Mouse (Mus musculus): ENCODE data around the gene Slc7a14. TPM values are rescaled to one million over a fixed set of nuclear protein-coding genes. Genes with fewer than 3 reads are reported as not detected.
A peak's percentile ranks its signal among the peaks of the same experiment; 100 is the strongest.
"Not testable (repeated sequence)": the region's sequence is repeated elsewhere in the genome, so short reads cannot be mapped to it uniquely, and the experiment has no call there.

The Slc7a14 gene
- polyA plus RNA-seq, 1 experiment from 2014 or later, result 4.1 TPM

- Histone ChIP-seq H3K27ac (replicated peaks) (no peak overlapping the region), H3K36me3 (no peaks in the 10 kb centered on the region), H3K4me1 (replicated peaks) (peaks cover 12% of the 10 kb centered on the region; the same call in 1 of the 2 replicates), H3K27me3 (no peaks in the 10 kb centered on the region), H3K9me3 (no peaks in the 10 kb centered on the region), H3K4me3 (no peak overlapping the region), H3K9ac (no peak overlapping the region), H3K4me2 (no peak overlapping the region)
- WGBS, result 75% methylated on average over 3 of the region's 3 CpGs
- no peak for ATAC-seq (ENCODE audit: low read depth)
Observed at GRCm38 (mm10) chr3:31287421-31287948, 22.7 kb downstream of the Slc7a14 start.

GRCm38 (mm10) chr3:31281116-31281515 lies 29.1 kb downstream of the Slc7a14 start:
- Histone ChIP-seq H3K27me3 (no peaks in the 10 kb centered on the region), H3K9ac (no peak overlapping the region), H3K4me2 (no peak overlapping the region), H3K4me1 (replicated peaks) (0 out of 2 replicates have a peak, but pooled peaks cover 5% of the 10 kb centered on the region), H3K36me3 (no peaks in the 10 kb centered on the region), H3K27ac (replicated peaks) (no peak overlapping the region), H3K4me3 (no peak overlapping the region), H3K9me3 (no peaks in the 10 kb centered on the region)
- no peak for ATAC-seq (ENCODE audit: low read depth)
- WGBS, result 70% methylated on average over 2 of the region's 2 CpGs

GRCm38 (mm10) chr3:31274875-31275274 lies 35.3 kb downstream of the Slc7a14 start:
- no peak overlapping the region for H3K9ac ChIP-seq
- no peaks in the 10 kb centered on the region for H3K4me1 ChIP-seq (replicated peaks)
- no peak overlapping the region for H3K27ac ChIP-seq (replicated peaks)
- H3K4me3 ChIP-seq, result no peak overlapping the region
- H3K36me3 ChIP-seq, result no peaks in the 10 kb centered on the region
- H3K4me2 ChIP-seq, result no peak overlapping the region
- no peaks in the 10 kb centered on the region for H3K9me3 ChIP-seq
- no peaks in the 10 kb centered on the region for H3K27me3 ChIP-seq
- no peak for ATAC-seq (ENCODE audit: low read depth)
- 70% methylated on average over 2 of the region's 2 CpGs for WGBS

GRCm38 (mm10) chr3:31273247-31273646 lies 36.9 kb downstream of the Slc7a14 start:
- not testable (repeated sequence) for H3K4me3 ChIP-seq

GRCm38 (mm10) chr3:31272635-31273034 lies 37.5 kb downstream of the Slc7a14 start:
- no peaks in the 10 kb centered on the region for H3K36me3 ChIP-seq
- no peak overlapping the region for H3K27ac ChIP-seq (replicated peaks)
- H3K4me2 ChIP-seq, result no peak overlapping the region
- no peak overlapping the region for H3K9ac ChIP-seq
- ATAC-seq (ENCODE audit: low read depth), result no peak
- no peaks in the 10 kb centered on the region for H3K27me3 ChIP-seq
- H3K9me3 ChIP-seq, result no peaks in the 10 kb centered on the region
- H3K4me3 ChIP-seq, result no peak overlapping the region
- 78% methylated on average over 2 of the region's 2 CpGs for WGBS
- no peaks in the 10 kb centered on the region for H3K4me1 ChIP-seq (replicated peaks)

More at GRCm38 (mm10) chr3:31273247-31273646, 36.9 kb downstream of the Slc7a14 start:
- not testable (repeated sequence) for H3K9me3 ChIP-seq; H3K27me3 ChIP-seq; ATAC-seq (ENCODE audit: low read depth); H3K4me2 ChIP-seq; H3K27ac ChIP-seq (replicated peaks); H3K4me1 ChIP-seq (replicated peaks); H3K9ac ChIP-seq; H3K36me3 ChIP-seq

GRCm38 (mm10) chr3:31269551-31270317 lies 40.4 kb downstream of the Slc7a14 start:
- Histone ChIP-seq H3K4me3 (no peak overlapping the region), H3K4me2 (no peak overlapping the region), H3K27ac (replicated peaks) (no peak overlapping the region), H3K9me3 (no peaks in the 10 kb centered on the region), H3K27me3 (no peaks in the 10 kb centered on the region), H3K9ac (no peak overlapping the region), H3K36me3 (no peaks in the 10 kb centered on the region), H3K4me1 (replicated peaks) (no peaks in the 10 kb centered on the region)
- WGBS, result 78% methylated on average over 4 of the region's 4 CpGs
- no peak for ATAC-seq (ENCODE audit: low read depth)

GRCm38 (mm10) chr3:31267921-31268320 lies 42.3 kb downstream of the Slc7a14 start:
- H3K4me2 ChIP-seq, result no peak overlapping the region
- 88% methylated on average over 2 of the region's 2 CpGs for WGBS
- H3K4me1 ChIP-seq (replicated peaks), result no peaks in the 10 kb centered on the region
- ATAC-seq (ENCODE audit: low read depth), result no peak
- no peak overlapping the region for H3K9ac ChIP-seq
- no peaks in the 10 kb centered on the region for H3K36me3 ChIP-seq
- no peak overlapping the region for H3K4me3 ChIP-seq
- H3K9me3 ChIP-seq, result no peaks in the 10 kb centered on the region
- H3K27ac ChIP-seq (replicated peaks), result no peak overlapping the region
- H3K27me3 ChIP-seq, result no peaks in the 10 kb centered on the region

- Histone ChIP-seq H3K27me3 (no peaks in the 10 kb centered on the region), H3K9me3 (no peaks in the 10 kb centered on the region), H3K36me3 (no peaks in the 10 kb centered on the region), H3K4me1 (replicated peaks) (peaks cover 6% of the 10 kb centered on the region), H3K9ac (no peak overlapping the region), H3K27ac (replicated peaks) (no peak overlapping the region), H3K4me3 (no peak overlapping the region), H3K4me2 (no peak overlapping the region)
- WGBS, result 92% methylated on average over 7 of the region's 7 CpGs
- ATAC-seq (ENCODE audit: low read depth), result no peak
Observed at GRCm38 (mm10) chr3:31266941-31267340, 43.2 kb downstream of the Slc7a14 start.

- peaks cover 24% of the 10 kb centered on the region for H3K4me1 ChIP-seq (replicated peaks)
- no peak for ATAC-seq (ENCODE audit: low read depth)
- H3K27ac ChIP-seq (replicated peaks), result no peak overlapping the region
- H3K4me2 ChIP-seq, result no peak overlapping the region
- H3K9ac ChIP-seq, result no peak overlapping the region
- WGBS, result 92% methylated on average over 3 of the region's 3 CpGs
- no peak overlapping the region for H3K4me3 ChIP-seq
- no peaks in the 10 kb centered on the region for H3K9me3 ChIP-seq
- H3K36me3 ChIP-seq, result no peaks in the 10 kb centered on the region
- no peaks in the 10 kb centered on the region for H3K27me3 ChIP-seq
Observed at GRCm38 (mm10) chr3:31263535-31263934, 46.6 kb downstream of the Slc7a14 start.

- H3K36me3 ChIP-seq, result 0 out of 2 replicates have a peak, but pooled peaks cover 6% of the 10 kb centered on the region
- no peak overlapping the region for H3K4me2 ChIP-seq
- ATAC-seq (ENCODE audit: low read depth), result no peak
- H3K9me3 ChIP-seq, result no peaks in the 10 kb centered on the region
- no peak overlapping the region for H3K9ac ChIP-seq
- no peak overlapping the region for H3K4me3 ChIP-seq
- H3K4me1 ChIP-seq (replicated peaks), result peaks cover 24% of the 10 kb centered on the region
- no peak overlapping the region for H3K27ac ChIP-seq (replicated peaks)
- H3K27me3 ChIP-seq, result no peaks in the 10 kb centered on the region
- 48% methylated on average over 7 of the region's 7 CpGs for WGBS
Observed at GRCm38 (mm10) chr3:31261418-31262014, 48.7 kb downstream of the Slc7a14 start.

- no peak for ATAC-seq (ENCODE audit: low read depth)
- H3K36me3 ChIP-seq, result 0 out of 2 replicates have a peak, but pooled peaks cover 7% of the 10 kb centered on the region
- H3K27me3 ChIP-seq, result no peaks in the 10 kb centered on the region
- no peak overlapping the region for H3K27ac ChIP-seq (replicated peaks)
- 37% methylated on average over 3 of the region's 3 CpGs for WGBS
- H3K9me3 ChIP-seq, result no peaks in the 10 kb centered on the region
- no peak overlapping the region for H3K4me2 ChIP-seq
- H3K9ac ChIP-seq, result no peak overlapping the region
- H3K4me1 ChIP-seq (replicated peaks), result peaks cover 24% of the 10 kb centered on the region
- H3K4me3 ChIP-seq, result no peak overlapping the region
Observed at GRCm38 (mm10) chr3:31260964-31261346, 49.2 kb downstream of the Slc7a14 start.

GRCm38 (mm10) chr3:31260329-31260963 lies 49.7 kb downstream of the Slc7a14 start:
- H3K9me3 ChIP-seq, result no peaks in the 10 kb centered on the region
- H3K27me3 ChIP-seq, result no peaks in the 10 kb centered on the region
- no peak overlapping the region for H3K27ac ChIP-seq (replicated peaks)
- no peak overlapping the region for H3K9ac ChIP-seq
- no peak overlapping the region for H3K4me3 ChIP-seq
- peak; percentile 69 for ATAC-seq (ENCODE audit: low read depth)
- H3K4me1 ChIP-seq (replicated peaks), result peaks cover 24% of the 10 kb centered on the region
- 14% methylated on average over 7 of the region's 7 CpGs for WGBS
- H3K36me3 ChIP-seq, result 0 out of 2 replicates have a peak, but pooled peaks cover 7% of the 10 kb centered on the region
- no peak overlapping the region for H3K4me2 ChIP-seq

All from neural tube, embryonic 13.5 days (tissue).